Mouse (Mus musculus) liver, adult 2 months (tissue): ENCODE measurements around the gene Rnf212. TPM values are rescaled to one million over a fixed set of nuclear protein-coding genes. Genes with fewer than 3 reads are reported as not detected.
A peak's percentile ranks its signal among the peaks of the same experiment; 100 is the strongest.

Experiments used
- DNase-seq: peaks from one replicate; pipeline ENCODE4 v3.0.0-alpha.2; 2011; ENCODE audit warnings: low read depth, low spot score; ENCODE audit errors: extremely low read depth
- H3K27ac ChIP-seq: fragments of 200-500 bp; replicated peaks from 2 replicates; pipeline ENCODE4 v1.5.1; 2012; ENCODE audit warnings: low read depth, mild to moderate bottlenecking, control low read depth, inconsistent platforms, low read length; ENCODE audit not compliant: insufficient read depth
- H3K27me3 ChIP-seq: fragments of 200-500 bp; 2 replicates; pipeline ENCODE4 v1.6.1; 2012; ENCODE audit warnings: mild to moderate bottlenecking, moderate library complexity, low read length, inconsistent platforms; ENCODE audit not compliant: control insufficient read depth, insufficient read depth
- H3K36me3 ChIP-seq: fragments of 200-500 bp; 2 replicates; pipeline ENCODE4 v1.6.1; 2012; ENCODE audit warnings: low read length, inconsistent platforms; ENCODE audit not compliant: control insufficient read depth, insufficient read depth
- H3K4me1 ChIP-seq: fragments of 200-500 bp; 2 replicates; pipeline ENCODE4 v1.6.1; 2011; ENCODE audit warnings: low read length; ENCODE audit not compliant: control insufficient read depth, insufficient read depth
- H3K4me3 ChIP-seq: fragments of 200-500 bp; 2 replicates; pipeline ENCODE4 v1.5.1; 2011; ENCODE audit warnings: low read depth, mild to moderate bottlenecking, control low read depth, low read length, moderate library complexity; ENCODE audit not compliant: insufficient read depth
- H3K79me2 ChIP-seq: fragments of 200-500 bp; 2 replicates; pipeline ENCODE4 v1.6.1; 2012; ENCODE audit warnings: inconsistent platforms, mild to moderate bottlenecking, low read length, moderate library complexity; ENCODE audit not compliant: control insufficient read depth, insufficient read depth
- H3K9ac ChIP-seq: fragments of 200-500 bp; 2 replicates; pipeline ENCODE4 v1.6.1; 2012; ENCODE audit warnings: low read depth, mild to moderate bottlenecking, control low read depth, inconsistent platforms, low read length
- CTCF ChIP-seq: fragments of 200-500 bp; IDR thresholded peaks from 2 replicates; pipeline ENCODE4 v1.5.1; 2011; ENCODE audit warnings: low read depth, low read length, control low read depth
- POLR2A ChIP-seq: fragments of 200-500 bp; IDR thresholded peaks from 2 replicates; pipeline ENCODE4 v1.6.1; 2011; ENCODE audit warnings: low read length, control low read depth; ENCODE audit not compliant: insufficient read depth; ENCODE audit errors: extremely low read depth
- WGBS: fragments of 180-500 bp; shearing (Covaris S2); methylation state at CpG from one replicate; pipeline ENCODE4 v1.1.7; 2018; 5-methylcytosine and 5-hydroxymethylcytosine counted together
- polyA plus RNA-seq: library from polyadenylated mRNA; depleted of rRNA; stranded (reverse); fragments of >200 nt; gene quantifications from 2 replicates; pipeline ENCODE4 v1.2.3, GENCODE M21; 2012
- total RNA-seq: library from RNA; depleted of rRNA; stranded (reverse); fragments of >200 nt; gene quantifications from 2 replicates; pipeline ENCODE4 v1.2.3, GENCODE M21; 2014

Gene Rnf212
- total and polyA plus RNA-seq, 2 experiments = not detected

DNA sequence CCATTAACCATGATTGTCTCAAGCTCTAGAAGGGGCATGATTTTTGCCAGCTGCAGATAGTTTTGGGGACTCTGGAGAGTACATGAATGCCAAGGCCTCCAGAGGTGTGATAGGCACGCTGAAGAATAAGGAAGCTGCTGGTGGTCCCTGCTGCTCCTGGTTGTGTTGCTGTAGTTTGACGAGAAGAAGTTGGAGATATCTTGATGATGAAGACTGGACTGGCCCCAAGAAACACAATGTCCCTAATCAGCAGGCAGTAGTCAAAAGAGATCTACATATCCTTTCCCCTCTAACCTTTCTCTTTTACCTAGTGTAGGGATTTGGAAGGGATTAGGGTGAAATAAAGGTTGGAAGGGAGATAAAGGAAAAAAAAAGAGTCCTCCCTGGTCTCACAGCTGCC lies 32.2 kb downstream of the Rnf212 start:
- H3K4me1 ChIP-seq = peaks cover 2% of the 10 kb centered on the region; the same call in 1 of the 2 replicates
- no peak overlapping the region for H3K4me3 ChIP-seq
- H3K36me3 ChIP-seq = no peaks in the 10 kb centered on the region
- H3K27me3 ChIP-seq = no peaks in the 10 kb centered on the region
- H3K9ac ChIP-seq = no peak overlapping the region
- DNase-seq = no peak
- no peak overlapping the region for H3K27ac ChIP-seq
- no peaks in the 10 kb centered on the region for H3K79me2 ChIP-seq
- 76% methylated on average over 2 of the region's 2 CpGs for WGBS
- TF ChIP-seq CTCF (no peak), POLR2A (no peak)

DNA sequence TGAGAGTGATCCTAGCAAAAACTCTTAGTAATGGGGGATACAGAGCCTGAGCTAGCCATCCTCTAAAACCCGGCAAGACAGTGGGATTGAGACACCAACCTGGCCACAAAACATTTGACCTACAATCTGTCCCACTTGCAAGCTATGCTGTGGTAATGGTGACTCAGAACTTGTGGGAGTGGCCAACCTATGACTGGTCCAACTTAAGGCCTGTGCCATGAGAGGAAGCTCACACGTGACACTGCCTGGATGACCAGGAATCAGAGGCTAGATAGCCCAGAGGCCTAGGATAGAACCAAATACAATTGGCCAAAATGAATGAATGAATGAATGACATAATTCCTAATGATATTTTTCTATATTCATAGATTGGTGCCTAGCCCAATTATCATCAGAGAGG lies 32.9 kb downstream of the Rnf212 start:
- Histone ChIP-seq H3K27me3 (no peaks in the 10 kb centered on the region), H3K4me1 (peaks cover 2% of the 10 kb centered on the region; the same call in 1 of the 2 replicates)

GRCm38 (mm10) chr5:108727425-108727824 lies 47.4 kb downstream of the Rnf212 start:
- no peak overlapping the region for H3K4me3 ChIP-seq
- H3K4me1 ChIP-seq = no peaks in the 10 kb centered on the region
- no peak overlapping the region for H3K27ac ChIP-seq
- H3K36me3 ChIP-seq = no peaks in the 10 kb centered on the region
- H3K79me2 ChIP-seq = no peaks in the 10 kb centered on the region
- TF ChIP-seq POLR2A (no peak), CTCF (no peak)
- no peaks in the 10 kb centered on the region for H3K27me3 ChIP-seq
- WGBS = 47% methylated on average over 1 of the region's 1 CpGs
- no peak for DNase-seq
- no peak overlapping the region for H3K9ac ChIP-seq

More for the DNA sequence above, 32.9 kb downstream of the Rnf212 start:
- H3K27ac ChIP-seq = no peak overlapping the region
- H3K36me3 ChIP-seq = no peaks in the 10 kb centered on the region
- 78% methylated on average over 2 of the region's 2 CpGs for WGBS
- no peak for DNase-seq
- H3K9ac ChIP-seq = no peak overlapping the region
- TF ChIP-seq POLR2A (no peak), CTCF (no peak)
- H3K4me3 ChIP-seq = no peak overlapping the region
- no peaks in the 10 kb centered on the region for H3K79me2 ChIP-seq

DNA sequence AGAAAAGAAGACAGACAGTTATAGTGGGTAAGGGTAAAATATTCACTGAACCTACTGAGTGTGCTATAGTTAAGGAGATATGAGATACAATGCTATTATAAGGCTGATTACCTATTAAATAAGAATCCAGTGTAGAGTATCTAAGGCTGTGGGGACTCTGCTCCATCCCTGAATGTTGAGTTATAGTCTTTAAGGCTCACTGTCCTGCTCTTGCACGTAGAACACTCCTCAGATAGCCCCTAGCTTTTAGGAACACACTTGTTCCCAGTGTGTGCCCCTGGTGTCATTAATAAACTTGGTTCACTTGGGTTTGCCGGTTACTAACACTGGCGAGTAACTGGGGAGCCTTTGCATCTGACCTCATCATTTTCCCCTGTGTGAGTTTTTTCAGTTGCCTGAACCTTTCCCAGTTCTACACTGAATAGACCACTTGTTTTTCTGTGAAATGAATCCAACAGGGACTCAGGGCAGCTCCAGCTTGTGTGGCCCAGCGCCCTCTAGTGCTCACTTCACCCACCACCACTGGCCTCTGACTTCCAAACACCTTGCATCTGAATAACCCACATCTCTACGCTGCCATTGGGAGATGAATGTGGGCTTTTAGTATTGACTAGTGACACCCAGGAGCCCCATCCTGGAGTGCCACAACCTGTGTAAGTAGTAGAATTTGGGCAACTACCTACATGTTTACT lies 48.1 kb downstream of the Rnf212 start:
- 24% methylated on average over 5 of the region's 5 CpGs for WGBS
- Histone ChIP-seq H3K79me2 (no peaks in the 10 kb centered on the region), H3K4me1 (no peaks in the 10 kb centered on the region), H3K36me3 (no peaks in the 10 kb centered on the region), H3K27me3 (no peaks in the 10 kb centered on the region), H3K27ac (no peak overlapping the region), H3K4me3 (no peak overlapping the region), H3K9ac (no peak overlapping the region)
- peak; percentile 57 for DNase-seq
- peak; percentile 96 for TF ChIP-seq CTCF
- no peak for TF ChIP-seq POLR2A

- WGBS = 72% methylated on average over 2 of the region's 2 CpGs
- DNase-seq = no peak
- no peaks in the 10 kb centered on the region for H3K79me2 ChIP-seq
- no peaks in the 10 kb centered on the region for H3K36me3 ChIP-seq
- H3K4me1 ChIP-seq = no peaks in the 10 kb centered on the region
- no peak overlapping the region for H3K4me3 ChIP-seq
- no peaks in the 10 kb centered on the region for H3K27me3 ChIP-seq
- TF ChIP-seq CTCF (no peak), POLR2A (no peak)
- no peak overlapping the region for H3K27ac ChIP-seq
- H3K9ac ChIP-seq = no peak overlapping the region
Measured at GRCm38 (mm10) chr5:108724006-108724405, 50.8 kb downstream of the Rnf212 start.

DNA sequence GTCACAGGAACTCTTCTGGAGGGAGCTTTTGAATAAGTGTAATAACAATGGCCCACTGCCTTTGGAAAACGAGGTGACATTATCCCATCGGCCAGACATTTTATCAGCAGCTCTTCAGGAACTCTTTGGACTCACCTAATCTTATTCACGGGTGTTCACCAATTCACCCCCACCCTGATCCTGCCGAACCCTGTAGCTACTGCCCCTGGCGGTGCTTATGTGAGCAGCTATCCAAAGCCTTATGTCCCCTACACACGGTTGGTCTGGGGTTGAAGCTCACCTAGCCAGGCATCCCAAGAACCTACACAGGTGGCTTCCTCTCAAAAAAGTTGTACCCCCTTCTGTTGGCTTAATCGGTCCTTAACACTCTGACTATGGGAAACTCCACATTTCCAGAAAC lies 55.0 kb downstream of the Rnf212 start:
- Histone ChIP-seq H3K36me3 (no peaks in the 10 kb centered on the region), H3K4me1 (no peaks in the 10 kb centered on the region), H3K4me3 (no peak overlapping the region), H3K27ac (no peak overlapping the region), H3K27me3 (no peaks in the 10 kb centered on the region), H3K79me2 (no peaks in the 10 kb centered on the region), H3K9ac (no peak overlapping the region)
- TF ChIP-seq POLR2A (no peak), CTCF (no peak)
- no peak for DNase-seq
- WGBS = 63% methylated on average over 7 of the region's 7 CpGs
